Mouse (Mus musculus) CH12.LX (cell line): ENCODE data around the gene Cdh23.

ENCODE experiments used
- CHD2 ChIP-seq: IDR thresholded peaks from 2 replicates; pipeline ENCODE4 v1.6.1; 2011; ENCODE audit warnings: low read length, improper control_type of control experiment
- CTCF ChIP-seq, 2 experiments: IDR thresholded peaks in 1 of 2; conservative IDR thresholded peaks in 1 of 2; 2 replicates each; pipeline ENCODE4 v1.5.1; 2011 to 2012; ENCODE audit warnings: low read depth in 2 of 2, low read length in 2 of 2, improper control_type of control experiment in 1 of 2, inconsistent platforms in 1 of 2, mild to moderate bottlenecking in 1 of 2, moderate library complexity in 1 of 2
- ELF1 ChIP-seq: IDR thresholded peaks from 2 replicates; pipeline ENCODE4 v1.6.1; 2014; ENCODE audit warnings: low read depth, mild to moderate bottlenecking, inconsistent platforms, low read length, improper control_type of control experiment
- ETS1 ChIP-seq: conservative IDR thresholded peaks from 2 replicates; pipeline ENCODE4 v1.6.1; 2012; ENCODE audit warnings: low read depth, mild to moderate bottlenecking, inconsistent platforms, low read length, improper control_type of control experiment, moderate library complexity
- JUND ChIP-seq: conservative IDR thresholded peaks from 2 replicates; pipeline ENCODE4 v1.6.1; 2011; ENCODE audit warnings: low read depth, low read length, improper control_type of control experiment
- MAX ChIP-seq: IDR thresholded peaks from 2 replicates; pipeline ENCODE4 v1.6.1; 2011; ENCODE audit warnings: low read length, improper control_type of control experiment
- MXI1 ChIP-seq: IDR thresholded peaks from 2 replicates; pipeline ENCODE4 v1.6.1; 2011; ENCODE audit warnings: mild to moderate bottlenecking, low read depth, low read length, improper control_type of control experiment
- NELFE ChIP-seq: IDR thresholded peaks from 2 replicates; pipeline ENCODE4 v1.6.1; 2011; ENCODE audit warnings: low read depth, low read length, improper control_type of control experiment
- PAX5 ChIP-seq: IDR thresholded peaks from 2 replicates; pipeline ENCODE4 v1.6.1; 2012; ENCODE audit warnings: low read length, inconsistent platforms, mixed read lengths
- POLR2A ChIP-seq: IDR thresholded peaks from 2 replicates; pipeline ENCODE4 v1.6.1; 2011; ENCODE audit warnings: low read depth, mild to moderate bottlenecking, improper control_type of control experiment, low read length
- POLR2AphosphoS2 ChIP-seq: IDR thresholded peaks from 2 replicates; pipeline ENCODE4 v1.6.1; 2011; ENCODE audit warnings: low read depth, low read length, improper control_type of control experiment
- RCOR1 ChIP-seq: conservative IDR thresholded peaks from 2 replicates; pipeline ENCODE4 v1.6.1; 2012; ENCODE audit warnings: low read depth, mild to moderate bottlenecking, inconsistent platforms, low read length, improper control_type of control experiment
- TCF12 ChIP-seq: IDR thresholded peaks from 2 replicates; pipeline ENCODE4 v1.6.1; 2014; ENCODE audit warnings: low read depth, mild to moderate bottlenecking, inconsistent platforms, low read length, improper control_type of control experiment
- UBTF ChIP-seq: IDR thresholded peaks from 2 replicates; pipeline ENCODE4 v1.6.1; 2012; ENCODE audit warnings: low read depth, mild to moderate bottlenecking, inconsistent platforms, low read length, improper control_type of control experiment, moderate library complexity

GRCm38 (mm10) chr10:60625511-60625910 lies 70.8 kb downstream of the Cdh23 start:
- TF ChIP-seq ELF1 (no peak), JUND (no peak), TCF12 (no peak), MXI1 (no peak), MAX (no peak), CTCF (conservative IDR thresholded peaks at IDR 0.05 in 1 of 2, IDR thresholded peaks at IDR 0.05 in 1 of 2; ENCODE audit: low read depth in 2 of 2, low read length in 2 of 2) (no peak), UBTF (no peak), POLR2A (no peak), RCOR1 (no peak), PAX5 (no peak), NELFE (no peak), CHD2 (no peak), ETS1 (no peak), POLR2AphosphoS2 (no peak)
